Mouse (Mus musculus) 416B (cell line): ENCODE data around the gene Rbfox1.

Source experiments
- DNase-seq: peaks from one replicate; pipeline ENCODE4 v3.0.0; 2011; ENCODE audit warnings: low read depth

Rbfox1 gene

GRCm38 (mm10) chr16:6353191-6353590, 468.0 kb downstream of the Rbfox1 start:
- DNase-seq, result no peak

GRCm38 (mm10) chr16:6356931-6357330, 471.8 kb downstream of the Rbfox1 start:
- DNase-seq, result no peak

- DNase-seq, result no peak
Observed at GRCm38 (mm10) chr16:6365793-6366192, 480.6 kb downstream of the Rbfox1 start.

GRCm38 (mm10) chr16:6366649-6367048, 481.5 kb downstream of the Rbfox1 start:
- no peak for DNase-seq

GRCm38 (mm10) chr16:6380924-6381323, 495.8 kb downstream of the Rbfox1 start:
- no peak for DNase-seq

- DNase-seq, result no peak
Observed at GRCm38 (mm10) chr16:6381572-6381971, 496.4 kb downstream of the Rbfox1 start.

GRCm38 (mm10) chr16:6382712-6383111, 497.6 kb downstream of the Rbfox1 start:
- DNase-seq, result no peak

GRCm38 (mm10) chr16:6390278-6390930, 505.2 kb downstream of the Rbfox1 start:
- no peak for DNase-seq

GRCm38 (mm10) chr16:6396676-6397409, 511.7 kb downstream of the Rbfox1 start:
- no peak for DNase-seq

- DNase-seq, result peak; percentile 7
Observed at GRCm38 (mm10) chr16:6397635-6398034, 512.5 kb downstream of the Rbfox1 start.

- DNase-seq, result no peak
Observed at GRCm38 (mm10) chr16:6402816-6403215, 517.7 kb downstream of the Rbfox1 start.

GRCm38 (mm10) chr16:6414846-6415245, 529.7 kb downstream of the Rbfox1 start:
- DNase-seq, result no peak

- DNase-seq, result peak; percentile 1
Observed at GRCm38 (mm10) chr16:6421623-6422145, 536.5 kb downstream of the Rbfox1 start.

GRCm38 (mm10) chr16:6423878-6424409, 538.8 kb downstream of the Rbfox1 start:
- no peak for DNase-seq

- no peak for DNase-seq
Observed at GRCm38 (mm10) chr16:6424738-6425137, 539.6 kb downstream of the Rbfox1 start.

- DNase-seq, result no peak
Observed at GRCm38 (mm10) chr16:6427292-6428281, 542.4 kb downstream of the Rbfox1 start.

- DNase-seq, result no peak
Observed at GRCm38 (mm10) chr16:6430981-6431380, 545.8 kb downstream of the Rbfox1 start.

- peak; percentile 4 for DNase-seq
Observed at GRCm38 (mm10) chr16:6436445-6436844, 551.3 kb downstream of the Rbfox1 start.

- DNase-seq, result no peak
Observed at GRCm38 (mm10) chr16:6448250-6448649, 563.1 kb downstream of the Rbfox1 start.

- DNase-seq, result peak; percentile 9
Observed at GRCm38 (mm10) chr16:6455349-6455748, 570.2 kb downstream of the Rbfox1 start.

GRCm38 (mm10) chr16:6479094-6479590, 594.0 kb downstream of the Rbfox1 start:
- DNase-seq, result no peak
